Mouse (Mus musculus): ENCODE measurements at regions not wholly inside any gene's neighbourhood (a gene's known extent, or its start where the extent isn't known, plus 50 kb on each side); places are given as distances from the start of the nearest gene placed in this dataset.
"Not testable (repeated sequence)": the region's sequence is repeated elsewhere in the genome, so short reads cannot be mapped to it uniquely, and the experiment has no call there.

GRCm38 (mm10) chr17:54753396-54753994 lies 454.7 kb upstream of the Slc5a7 start:
- peak; percentile 3 to 8 for DNase-seq (ENCODE audit: low spot score in 2 of 2)

- no peak for DNase-seq (ENCODE audit: low spot score in 2 of 2)
Observed at GRCm38 (mm10) chr17:54752917-54753316, 454.1 kb upstream of the Slc5a7 start.

DNA sequence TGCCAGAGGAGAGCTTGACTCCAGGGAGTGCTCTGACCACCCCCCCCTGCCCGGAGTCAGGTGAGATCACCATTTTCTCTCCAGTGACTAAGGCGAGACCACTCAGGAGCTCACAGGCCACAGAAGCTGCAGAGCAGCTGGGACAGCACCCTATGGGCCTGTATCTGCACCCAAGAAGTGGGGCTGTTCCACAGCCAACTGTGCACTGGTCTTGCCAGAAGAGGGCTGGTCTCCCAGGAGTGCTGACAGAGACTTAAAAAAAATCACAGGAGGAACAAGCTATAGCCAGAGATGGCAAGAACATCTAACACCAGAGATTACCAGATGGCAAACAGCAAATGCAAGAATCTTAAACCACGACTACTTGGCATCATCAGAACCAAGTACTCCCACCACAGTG lies 437.0 kb upstream of the Slc5a7 start:
- DNase-seq (ENCODE audit: low spot score in 2 of 2): no peak

DNA sequence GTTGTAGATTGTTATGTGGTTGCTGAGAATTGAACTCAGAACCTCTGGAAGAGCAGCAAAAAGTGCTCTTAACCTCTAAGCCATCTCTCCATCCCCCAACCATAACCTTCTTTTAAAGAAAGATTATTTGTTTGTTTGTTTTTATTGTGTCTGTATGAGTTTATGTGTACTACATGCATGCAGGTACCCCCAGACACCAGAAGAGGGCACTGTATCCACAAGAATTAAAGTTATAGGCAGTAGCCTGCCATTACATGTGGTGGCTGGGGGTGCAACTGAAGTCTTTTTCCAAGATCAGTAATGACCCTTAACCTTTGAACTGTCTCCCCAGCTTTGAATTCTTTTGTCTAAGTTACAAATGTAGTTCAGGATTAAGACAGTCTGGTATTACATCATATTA lies 428.8 kb upstream of the Slc5a7 start:
- DNase-seq (ENCODE audit: low spot score in 2 of 2): no peak

DNA sequence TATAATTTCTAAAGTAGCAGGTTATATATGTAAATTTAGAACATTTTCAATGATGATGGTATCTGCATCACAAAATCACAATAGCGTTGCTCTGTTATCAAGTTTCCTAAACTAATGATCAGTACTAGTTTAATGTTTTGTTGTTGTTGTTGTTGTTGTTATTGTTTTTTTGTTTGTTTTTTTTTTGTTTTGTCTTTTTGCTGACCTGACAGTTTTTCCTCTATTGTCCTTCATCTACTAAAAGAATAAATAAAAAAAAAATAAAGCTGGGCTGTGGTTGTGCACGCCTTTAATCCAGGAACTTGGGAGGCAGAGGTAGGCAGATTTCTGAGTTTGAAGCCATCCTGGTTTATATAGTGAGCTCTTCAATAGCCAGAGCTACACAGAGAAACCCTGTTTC lies 427.9 kb upstream of the Slc5a7 start:
- DNase-seq (ENCODE audit: low spot score in 2 of 2): no peak

GRCm38 (mm10) chr17:54713026-54713425 lies 414.2 kb upstream of the Slc5a7 start:
- no peak for DNase-seq (ENCODE audit: low spot score in 2 of 2)

DNA sequence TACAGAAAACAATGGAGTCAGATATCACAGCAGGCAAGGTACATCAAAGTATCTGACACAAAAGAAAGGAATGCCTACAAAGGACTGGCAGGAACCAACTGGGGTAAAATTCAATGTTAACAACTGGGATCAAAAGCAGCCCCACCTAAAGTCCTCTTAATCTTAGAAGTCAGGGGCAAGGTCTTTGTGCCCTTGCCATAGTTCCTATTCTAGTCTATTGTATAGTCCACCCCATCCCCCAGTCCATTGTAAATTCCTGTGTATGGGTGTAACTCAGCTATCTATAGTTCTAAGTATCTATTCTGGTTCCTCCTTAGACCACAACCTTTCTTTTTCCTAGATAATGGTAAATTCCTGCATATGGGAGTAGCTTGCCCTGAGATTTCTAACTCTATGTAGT lies 409.0 kb upstream of the Slc5a7 start:
- DNase-seq (ENCODE audit: low spot score in 2 of 2): not testable (repeated sequence)

- no peak for DNase-seq (ENCODE audit: low spot score in 2 of 2)
Observed at GRCm38 (mm10) chr17:54701346-54702108, 402.7 kb upstream of the Slc5a7 start.

- DNase-seq (ENCODE audit: low spot score in 2 of 2): no peak
Observed at GRCm38 (mm10) chr17:54694637-54695036, 395.8 kb upstream of the Slc5a7 start.

- no peak for DNase-seq (ENCODE audit: low spot score in 2 of 2)
Observed at GRCm38 (mm10) chr17:54685143-54686040, 386.6 kb upstream of the Slc5a7 start.

DNA sequence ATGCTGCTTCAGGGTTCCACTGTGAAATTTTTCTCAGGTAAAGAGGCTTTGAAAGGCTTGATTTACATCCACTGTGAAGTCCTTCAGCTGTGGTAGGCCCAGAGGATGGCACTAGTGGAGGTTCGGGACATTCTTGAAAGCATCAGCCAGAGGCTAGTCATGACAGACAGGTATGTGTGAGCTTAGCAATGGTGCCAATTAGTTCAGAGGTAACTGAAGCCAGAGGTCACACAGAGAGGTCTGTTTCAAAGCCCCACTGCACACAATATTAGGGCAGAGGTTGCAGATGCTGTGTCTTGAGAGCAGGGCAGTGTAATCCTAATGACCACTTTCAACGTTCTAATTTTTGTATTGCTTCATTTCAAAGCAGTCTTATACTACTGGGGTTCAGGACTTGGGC lies 379.3 kb upstream of the Slc5a7 start:
- DNase-seq (ENCODE audit: low spot score in 2 of 2): no peak

GRCm38 (mm10) chr17:54669499-54669898 lies 370.7 kb upstream of the Slc5a7 start:
- no peak for DNase-seq (ENCODE audit: low spot score in 2 of 2)

- DNase-seq (ENCODE audit: low spot score in 2 of 2): no peak
Observed at GRCm38 (mm10) chr17:54662558-54663245, 363.9 kb upstream of the Slc5a7 start.

DNA sequence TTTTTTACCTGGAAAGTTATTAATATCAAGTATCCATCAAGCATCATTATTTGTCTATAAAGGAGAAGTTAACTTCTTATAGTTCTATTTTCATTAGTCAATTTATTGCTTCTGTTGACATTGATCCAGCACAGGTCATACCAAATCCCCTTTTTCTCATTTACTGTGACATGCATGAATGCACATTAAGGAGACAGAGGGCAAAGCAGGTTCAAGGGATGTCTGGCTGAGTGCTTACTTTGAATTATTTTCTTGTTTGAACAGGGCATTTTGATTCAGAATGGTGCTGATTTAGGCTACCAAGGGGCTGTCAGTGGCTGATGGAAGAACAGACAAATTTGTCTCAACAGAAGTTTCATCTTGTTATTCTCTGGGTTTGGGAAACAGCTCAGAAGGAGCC lies 357.7 kb upstream of the Slc5a7 start:
- no peak for DNase-seq (ENCODE audit: low spot score in 2 of 2)

Measured in urinary bladder, postnatal 36 days (tissue).